Mouse (Mus musculus) forebrain, embryonic 16.5 days (tissue): ENCODE measurements around the gene Asxl1. TPM values are rescaled to one million over a fixed set of nuclear protein-coding genes. Genes with fewer than 3 reads are reported as not detected.
"Not testable (repeated sequence)": the region's sequence is repeated elsewhere in the genome, so short reads cannot be mapped to it uniquely, and the experiment has no call there.

Experiments
- ATAC-seq: fragments of 200-750 bp; cut with Nextera tagmentation; 2 replicates; pipeline ENCODE4 v1.8.0; 2017; ENCODE audit warnings: mild to moderate bottlenecking, moderate library complexity
- H3K27ac ChIP-seq: fragments of 300-500 bp; sonication (generic); 2 replicates; pipeline ENCODE4 v1.5.1; 2014; ENCODE audit warnings: low read length, control low read depth
- H3K27me3 ChIP-seq: fragments of 300-500 bp; sonication (generic); replicated peaks from 2 replicates; pipeline ENCODE4 v1.6.1; 2014; ENCODE audit warnings: low read length; ENCODE audit not compliant: control insufficient read depth, insufficient read depth
- H3K36me3 ChIP-seq: fragments of 300-500 bp; sonication (generic); 2 replicates; pipeline ENCODE4 v1.6.1; 2014; ENCODE audit not compliant: control insufficient read depth, insufficient read depth
- H3K4me1 ChIP-seq: fragments of 300-500 bp; sonication (generic); replicated peaks from 2 replicates; pipeline ENCODE4 v1.6.1; 2014; ENCODE audit warnings: low read length; ENCODE audit not compliant: control insufficient read depth, insufficient read depth
- H3K4me2 ChIP-seq: fragments of 300-500 bp; sonication (generic); 2 replicates; pipeline ENCODE4 v1.6.1; 2014; ENCODE audit warnings: mild to moderate bottlenecking, low read length, control low read depth
- H3K4me3 ChIP-seq: fragments of 300-500 bp; sonication (generic); replicated peaks from 2 replicates; pipeline ENCODE4 v1.5.1; 2014; ENCODE audit warnings: mild to moderate bottlenecking, low read length, control low read depth
- H3K9ac ChIP-seq: fragments of 300-500 bp; sonication (generic); replicated peaks from 2 replicates; pipeline ENCODE4 v1.6.1; 2014; ENCODE audit warnings: low read depth, low read length, control low read depth
- H3K9me3 ChIP-seq: fragments of 300-500 bp; sonication (generic); 2 replicates; pipeline ENCODE4 v1.6.1; 2016; ENCODE audit warnings: low read length; ENCODE audit not compliant: control insufficient read depth
- WGBS: fragments of 180-500 bp; shearing (Covaris S2); extraction: QIAGEN DNeasy Blood & Tissue Kit; methylation state at CpG from one replicate; pipeline ENCODE4 v1.1.7; 2014; 5-methylcytosine and 5-hydroxymethylcytosine counted together
- polyA plus RNA-seq: library from polyadenylated mRNA; unstranded; fragments of >200 nt; fragmentation: Nextera tagmentation; extraction: Ambion mirVana; gene quantifications from 2 replicates; pipeline ENCODE4 v1.2.1, GENCODE M21; 2015

Asxl1 gene
- polyA plus RNA-seq, 1 experiment from 2014 or later = 10.9 TPM

- no peaks in the 10 kb centered on the region for H3K9me3 ChIP-seq
- H3K4me1 ChIP-seq = peaks cover 34% of the 10 kb centered on the region
- H3K4me3 ChIP-seq = no peak overlapping the region
- H3K27ac ChIP-seq = no peak overlapping the region
- H3K27me3 ChIP-seq = no peaks in the 10 kb centered on the region
- H3K4me2 ChIP-seq = no peak overlapping the region
- no peak for ATAC-seq
- 49% methylated on average over 6 of the region's 6 CpGs for WGBS
- peaks cover 5% of the 10 kb centered on the region for H3K36me3 ChIP-seq
- no peak overlapping the region for H3K9ac ChIP-seq
Measured at GRCm38 (mm10) chr2:153350552-153351181, 5.0 kb downstream of the Asxl1 start.

DNA sequence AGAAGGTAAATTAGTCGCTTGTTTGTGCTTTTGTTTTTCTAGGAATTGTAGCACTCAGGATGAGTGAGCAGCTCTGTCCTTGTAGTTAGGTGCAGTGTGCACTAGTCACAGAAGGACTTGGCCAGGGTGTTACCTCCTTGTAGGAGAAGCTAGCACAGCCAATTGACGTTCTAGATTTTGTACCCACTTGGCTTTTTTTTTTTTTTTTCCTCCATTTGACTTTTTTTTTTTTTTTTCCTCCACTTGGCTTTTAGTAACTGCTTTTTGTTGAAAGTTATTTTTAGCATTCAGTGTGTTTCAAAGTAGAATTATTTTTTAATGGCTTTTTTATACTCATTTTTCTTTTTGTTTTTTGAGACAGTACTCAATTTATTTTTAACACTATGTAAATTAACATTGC is 9.0 kb downstream of the Asxl1 start:
- WGBS = 90% methylated on average over 2 of the region's 2 CpGs
- Histone ChIP-seq H3K9me3 (no peaks in the 10 kb centered on the region), H3K27me3 (no peaks in the 10 kb centered on the region), H3K27ac (no peak overlapping the region), H3K4me3 (no peak overlapping the region), H3K36me3 (peaks cover 23% of the 10 kb centered on the region), H3K9ac (no peak overlapping the region), H3K4me1 (peaks cover 16% of the 10 kb centered on the region), H3K4me2 (no peak overlapping the region)
- ATAC-seq = no peak

- Histone ChIP-seq H3K36me3 (peaks cover 25% of the 10 kb centered on the region), H3K9me3 (no peaks in the 10 kb centered on the region), H3K4me3 (no peak overlapping the region), H3K9ac (no peak overlapping the region), H3K27ac (no peak overlapping the region), H3K4me1 (no peaks in the 10 kb centered on the region), H3K4me2 (no peak overlapping the region), H3K27me3 (no peaks in the 10 kb centered on the region)
- 93% methylated on average over 4 of the region's 4 CpGs for WGBS
- ATAC-seq = no peak
Measured at GRCm38 (mm10) chr2:153356784-153357183, 11.2 kb downstream of the Asxl1 start.

- H3K4me1 ChIP-seq = no peaks in the 10 kb centered on the region
- no peak for ATAC-seq
- peaks cover 22% of the 10 kb centered on the region for H3K36me3 ChIP-seq
- H3K9me3 ChIP-seq = no peaks in the 10 kb centered on the region
- H3K27me3 ChIP-seq = no peaks in the 10 kb centered on the region
- no peak overlapping the region for H3K27ac ChIP-seq
- WGBS = 94% methylated on average over 1 of the region's 1 CpGs
- no peak overlapping the region for H3K9ac ChIP-seq
- no peak overlapping the region for H3K4me2 ChIP-seq
- H3K4me3 ChIP-seq = no peak overlapping the region
Measured at GRCm38 (mm10) chr2:153361101-153361710, 15.6 kb downstream of the Asxl1 start.

GRCm38 (mm10) chr2:153364531-153364930 is 18.9 kb downstream of the Asxl1 start:
- not testable (repeated sequence) for H3K9me3 ChIP-seq, H3K4me2 ChIP-seq, H3K27me3 ChIP-seq, H3K4me3 ChIP-seq, H3K27ac ChIP-seq, H3K4me1 ChIP-seq, ATAC-seq, H3K9ac ChIP-seq
- H3K36me3 ChIP-seq = peaks cover 24% of the 10 kb centered on the region
- WGBS = 94% methylated on average over 14 of the region's 14 CpGs

DNA sequence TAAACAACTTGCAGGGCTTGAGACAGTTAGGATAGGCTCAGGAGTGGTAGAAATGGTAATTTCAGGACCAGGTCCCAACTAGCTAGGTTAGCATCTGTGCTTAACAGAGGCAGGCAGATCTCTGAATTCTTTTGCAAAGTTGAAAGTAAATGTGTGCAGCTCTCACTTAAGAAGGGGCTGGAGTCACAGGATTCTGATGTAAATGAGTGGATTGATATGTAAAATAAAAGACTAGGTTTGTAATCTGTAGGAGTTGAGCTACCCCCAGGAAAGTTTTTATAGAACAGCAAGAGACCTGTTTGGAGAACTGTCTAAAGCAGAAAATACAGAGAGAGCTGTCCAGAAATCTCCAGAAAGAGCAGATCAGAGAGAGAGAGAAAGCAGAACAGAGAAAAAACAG is 25.2 kb downstream of the Asxl1 start:
- H3K9me3 ChIP-seq = no peaks in the 10 kb centered on the region
- peaks cover 15% of the 10 kb centered on the region for H3K36me3 ChIP-seq
- no peak overlapping the region for H3K27ac ChIP-seq
- no peak overlapping the region for H3K4me3 ChIP-seq
- H3K9ac ChIP-seq = no peak overlapping the region
- no peaks in the 10 kb centered on the region for H3K27me3 ChIP-seq
- no peak overlapping the region for H3K4me2 ChIP-seq
- no peak for ATAC-seq
- peaks cover 4% of the 10 kb centered on the region for H3K4me1 ChIP-seq

- peaks cover 4% of the 10 kb centered on the region for H3K4me1 ChIP-seq
- H3K9ac ChIP-seq = no peak overlapping the region
- no peak overlapping the region for H3K4me2 ChIP-seq
- no peaks in the 10 kb centered on the region for H3K27me3 ChIP-seq
- 51% methylated on average over 2 of the region's 2 CpGs for WGBS
- H3K27ac ChIP-seq = no peak overlapping the region
- ATAC-seq = no peak
- H3K4me3 ChIP-seq = no peak overlapping the region
- no peaks in the 10 kb centered on the region for H3K36me3 ChIP-seq
- no peaks in the 10 kb centered on the region for H3K9me3 ChIP-seq
Measured at GRCm38 (mm10) chr2:153375380-153375779, 29.8 kb downstream of the Asxl1 start.

GRCm38 (mm10) chr2:153380479-153380878 is 34.9 kb downstream of the Asxl1 start:
- H3K4me2 ChIP-seq = no peak overlapping the region
- no peak overlapping the region for H3K4me3 ChIP-seq
- 97% methylated on average over 1 of the region's 1 CpGs for WGBS
- no peaks in the 10 kb centered on the region for H3K9me3 ChIP-seq
- no peak overlapping the region for H3K9ac ChIP-seq
- no peaks in the 10 kb centered on the region for H3K27me3 ChIP-seq
- ATAC-seq = no peak
- H3K4me1 ChIP-seq = no peaks in the 10 kb centered on the region; the same call in 1 of the 2 replicates
- peaks cover 7% of the 10 kb centered on the region for H3K36me3 ChIP-seq
- H3K27ac ChIP-seq = no peak overlapping the region

DNA sequence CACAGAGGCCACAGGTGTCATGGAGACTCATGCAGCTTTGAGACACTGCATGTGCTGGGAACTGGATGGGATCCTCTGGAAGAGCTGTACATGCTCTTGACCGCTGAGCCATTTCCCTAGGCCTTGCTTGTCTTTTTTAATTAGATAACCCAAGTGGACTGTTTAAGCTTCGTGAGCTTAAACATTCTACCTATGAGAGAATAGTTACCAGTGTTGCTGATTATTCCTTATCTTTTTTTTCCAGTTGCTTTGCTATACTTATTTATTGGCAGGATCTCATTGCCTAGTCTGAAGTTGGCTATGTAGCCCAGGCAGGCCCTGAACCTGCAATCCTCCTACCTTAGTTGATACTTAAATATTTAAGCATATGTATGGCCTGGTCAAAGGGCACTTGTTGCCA is 44.2 kb downstream of the Asxl1 start:
- 97% methylated on average over 2 of the region's 2 CpGs for WGBS
- Histone ChIP-seq H3K9ac (no peak overlapping the region), H3K4me2 (no peak overlapping the region), H3K27me3 (no peaks in the 10 kb centered on the region), H3K4me1 (no peaks in the 10 kb centered on the region), H3K36me3 (peaks cover 26% of the 10 kb centered on the region), H3K4me3 (no peak overlapping the region), H3K9me3 (no peaks in the 10 kb centered on the region), H3K27ac (no peak overlapping the region)
- no peak for ATAC-seq
